ENCODE assay signal across 10 mouse cellular contexts in the genomic region with DNA sequence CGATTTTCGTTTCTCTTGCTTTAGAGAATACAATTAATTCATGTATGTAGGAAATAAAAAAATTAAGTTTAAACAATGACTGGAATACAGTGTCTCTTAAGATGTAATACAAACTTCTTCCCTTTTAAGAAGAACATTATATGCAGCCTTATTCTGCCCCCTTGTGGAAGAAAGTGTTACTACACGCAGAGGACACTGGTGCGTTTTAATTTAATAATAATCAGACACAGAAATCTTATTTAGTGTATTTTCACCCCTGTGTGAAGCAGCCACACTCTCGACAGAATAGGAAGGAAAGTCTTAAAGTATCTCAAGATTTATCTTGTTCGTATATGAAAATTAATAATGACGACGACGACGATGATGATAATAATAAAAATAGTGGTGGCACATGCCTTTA. TPM values are rescaled to one million over a fixed set of nuclear protein-coding genes. Genes with fewer than 3 reads are reported as not detected.
DNase-seq lines count a peak whose midpoint lies in the region; ATAC-seq lines count a peak whose summit lies in the region.
"Had no signal": no experiment of that assay in that cellular context is flagged by ENCODE, and none has a peak within 500 bp of the region (broad histone marks: within the 10 kb centered on the region; RNA-seq: fewer than 3 reads in every experiment).

No protein-coding gene starts in this region.

- H3K36me3 ChIP-seq in neural tube, embryonic 15.5 days: no peaks in the 10 kb centered on the region

- peaks cover 23% of the 10 kb centered on the region for H3K4me1 ChIP-seq in neural tube, embryonic 15.5 days

- peak; percentile 24 to 72 for DNase-seq in frontal cortex, postnatal 36 days (ENCODE audit: low spot score in 2 of 2)
- DNase-seq in frontal cortex, postnatal 10 days (ENCODE audit: low spot score in 2 of 2): no peak
- DNase-seq in neural tube, embryonic 10.5 days (ENCODE audit: extremely low spot score, low spot score): peak; percentile 55
- DNase-seq in c-Kit-positive CD71-negative TER-119-negative erythroid progenitor cells, embryonic 14.5 days (ENCODE audit: low read depth): peak; percentile 80
- peak; percentile 49 to 68 for DNase-seq in heart, postnatal 36 days
- DNase-seq in lung, postnatal 25 days (ENCODE audit: low spot score): peak; percentile 77
- peak; percentile 44 for DNase-seq in yolk sac, embryonic 10.5 days (ENCODE audit: low spot score)

- WGBS in neural tube, embryonic 15.5 days: 31% methylated on average over 10 of the region's 10 CpGs

- H3K27ac ChIP-seq in neural tube, embryonic 15.5 days (replicated peaks): no peak overlapping the region

- H3K9ac ChIP-seq in neural tube, embryonic 15.5 days (replicated peaks): no peak overlapping the region

- no peaks in the 10 kb centered on the region for H3K27me3 ChIP-seq in neural tube, embryonic 15.5 days (replicated peaks)

- ATAC-seq in neural tube, embryonic 15.5 days (ENCODE audit: low FRiP score): no peak

- H3K4me3 ChIP-seq in neural tube, embryonic 15.5 days (replicated peaks): no peak overlapping the region

- intact Hi-C loops in heart, postnatal 36 days (cut with DNase I): loop anchor here (1.0 to 10.0 kb wide), 4 partner anchors 178 to 470 kb away; a partner anchor contains a TSS

- no peak overlapping the region for H3K4me2 ChIP-seq in neural tube, embryonic 15.5 days

- no peaks in the 10 kb centered on the region for H3K9me3 ChIP-seq in neural tube, embryonic 15.5 days (replicated peaks)

RNA-seq across cellular contexts. Expression of a gene that starts 45.1 kb away (rescaled TPM):
- not detected in 2 replicates for polyA plus RNA-seq in neural tube, embryonic 15.5 days (2015; fragmentation: Nextera tagmentation; extraction: Ambion mirVana)
- not detected for total RNA-seq in heart, postnatal 36 days (2021)
- total RNA-seq: layer of hippocampus, adult 8-10 months had no signal
- polyA plus RNA-seq: small intestine, adult 2 months had no signal

Comparison
In these comparisons a context has a peak if more than half of its experiments do, and no peak if none do; other contexts are left out.
1. DNase-seq: peak in frontal cortex, postnatal 36 days (2 of 2), neural tube, embryonic 10.5 days (single experiment), c-Kit-positive CD71-negative TER-119-negative erythroid progenitor cells, embryonic 14.5 days (single experiment), heart, postnatal 36 days (2 of 2), lung, postnatal 25 days (single experiment) and yolk sac, embryonic 10.5 days (single experiment); none in frontal cortex, postnatal 10 days (0 of 2).